Mouse (Mus musculus): Measurements from ENCODE around the gene Taar7b.

Taar7b gene

DNA sequence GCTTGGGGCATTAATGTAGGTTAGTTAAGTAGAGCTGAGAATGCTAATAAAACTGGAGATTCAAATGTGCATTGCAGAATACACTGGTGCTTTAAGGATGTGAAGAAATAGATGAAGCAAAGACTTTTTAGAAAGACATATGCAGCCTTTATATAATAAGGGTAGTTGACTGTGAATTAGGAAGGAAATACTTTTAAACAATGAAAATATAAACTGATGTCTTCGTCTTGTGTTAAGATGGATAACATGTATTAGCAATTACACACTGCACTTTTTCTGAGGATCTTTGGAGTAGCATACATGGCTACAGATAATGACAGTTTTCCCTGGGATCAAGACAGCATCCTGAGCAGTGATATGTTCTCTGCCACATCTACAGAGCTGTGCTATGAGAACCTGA is at the start of gene Taar7b:
Taar7b (plus strand) TSS at position 301 of the 400 bp plus-strand sequence.
- DNase-seq (ENCODE audit: low read depth, low spot score) = no peak

- no peak for DNase-seq (ENCODE audit: low read depth, low spot score)
Measured at GRCm38 (mm10) chr10:23951714-23952113, 48.0 kb upstream of the Taar7b start.

DNA sequence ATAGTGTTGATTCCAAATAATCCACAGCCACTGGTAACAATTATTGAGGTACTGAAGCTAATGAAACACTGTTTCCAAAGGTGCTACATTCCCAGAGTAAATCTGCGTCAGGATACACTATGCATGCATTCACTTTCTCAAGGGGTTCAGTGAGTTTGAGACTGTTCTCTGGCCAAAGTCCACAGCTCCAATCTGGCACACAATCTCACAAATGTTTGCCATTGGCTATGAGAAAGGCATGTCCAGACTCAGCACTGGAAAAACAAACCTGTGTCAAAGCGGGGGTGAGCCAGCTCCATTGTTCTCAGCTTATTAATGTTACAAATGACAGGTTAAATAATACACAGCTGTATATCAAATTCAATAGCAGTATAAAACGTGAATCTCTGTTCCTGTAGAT is 40.7 kb upstream of the Taar7b start:
- no peak for DNase-seq (ENCODE audit: low read depth, low spot score)

GRCm38 (mm10) chr10:23960444-23960915 is 39.3 kb upstream of the Taar7b start, which contains the start of gene Taar4:
Gene Taar4 (plus strand): TSS chr10:23960494.
- DNase-seq (ENCODE audit: low read depth, low spot score) = no peak

GRCm38 (mm10) chr10:23963444-23963843 is 36.3 kb upstream of the Taar7b start:
- no peak for DNase-seq (ENCODE audit: low read depth, low spot score)

DNA sequence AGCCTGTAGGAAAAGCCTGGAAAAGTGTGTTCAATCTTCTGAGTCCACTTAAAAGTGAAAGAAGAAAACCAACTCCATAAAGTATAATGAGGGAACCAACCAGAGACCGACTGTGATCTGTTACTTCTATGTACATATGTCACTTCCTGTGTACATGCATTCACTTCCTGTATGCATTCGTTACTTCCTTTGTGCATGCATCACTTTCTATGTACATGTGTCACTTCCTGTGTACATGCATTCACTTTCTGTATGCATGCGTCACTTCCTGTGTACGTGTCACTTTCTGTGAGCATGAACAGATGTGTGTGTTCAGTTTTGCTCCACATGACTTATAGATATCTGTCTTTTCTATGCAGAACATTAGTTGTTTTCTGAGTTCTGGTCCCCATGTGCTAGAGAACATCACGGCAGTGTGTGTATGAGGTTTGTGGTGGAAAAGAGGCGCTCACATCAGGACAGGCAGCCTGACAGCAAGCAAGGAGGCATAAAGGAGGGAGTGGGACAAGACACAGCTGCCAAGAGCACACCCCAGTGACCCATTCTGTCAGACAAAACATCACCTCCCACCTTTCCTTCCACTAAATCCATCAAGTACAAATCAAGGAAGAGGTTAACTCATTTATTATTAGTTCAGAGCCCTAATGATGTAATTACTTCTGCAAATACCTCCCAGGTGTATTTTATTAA is 34.7 kb upstream of the Taar7b start:
- peak; percentile 12 for DNase-seq (ENCODE audit: low read depth, low spot score)

- no peak for DNase-seq (ENCODE audit: low read depth, low spot score)
Measured at GRCm38 (mm10) chr10:23970656-23971165, 29.0 kb upstream of the Taar7b start, which contains the start of gene Taar5. Gene Taar5 (plus strand): TSS chr10:23970706.

GRCm38 (mm10) chr10:23971256-23971655 is 28.5 kb upstream of the Taar7b start:
- DNase-seq (ENCODE audit: low read depth, low spot score) = no peak

- no peak for DNase-seq (ENCODE audit: low read depth, low spot score)
Measured at GRCm38 (mm10) chr10:23977958-23978357, 21.8 kb upstream of the Taar7b start.

GRCm38 (mm10) chr10:23978901-23979705 is 20.6 kb upstream of the Taar7b start:
- DNase-seq (ENCODE audit: low read depth, low spot score) = peak; percentile 52

- no peak for DNase-seq (ENCODE audit: low read depth, low spot score)
Measured at GRCm38 (mm10) chr10:23985546-23985945, 14.2 kb upstream of the Taar7b start, which contains the start of gene Taar6. Gene Taar6 (minus strand): TSS chr10:23985646.

- no peak for DNase-seq (ENCODE audit: low read depth, low spot score)
Measured at GRCm38 (mm10) chr10:23986419-23986818, 13.3 kb upstream of the Taar7b start.

DNA sequence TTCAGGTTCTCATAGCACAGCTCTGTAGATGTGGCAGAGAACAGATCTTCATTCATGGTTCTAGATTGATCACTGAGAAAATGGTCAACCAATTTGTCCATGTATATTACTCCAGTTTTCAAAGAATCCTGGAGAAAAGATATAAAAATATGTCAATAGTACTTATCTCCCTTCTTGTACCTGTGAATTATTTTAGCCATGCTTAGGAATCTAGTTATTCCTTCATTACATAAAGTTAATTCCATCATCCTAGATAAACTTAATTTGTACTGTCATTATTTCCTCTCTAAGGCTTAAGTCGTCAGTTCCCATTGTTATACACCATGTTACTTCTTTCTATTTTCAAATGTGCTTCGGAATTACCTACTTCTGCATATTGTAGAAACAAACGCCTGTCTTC is 6.4 kb upstream of the Taar7b start, which contains the start of gene Taar7a:
Taar7a (minus strand) TSS at position 101 of the 400 bp plus-strand sequence.
- DNase-seq (ENCODE audit: low read depth, low spot score) = no peak

DNA sequence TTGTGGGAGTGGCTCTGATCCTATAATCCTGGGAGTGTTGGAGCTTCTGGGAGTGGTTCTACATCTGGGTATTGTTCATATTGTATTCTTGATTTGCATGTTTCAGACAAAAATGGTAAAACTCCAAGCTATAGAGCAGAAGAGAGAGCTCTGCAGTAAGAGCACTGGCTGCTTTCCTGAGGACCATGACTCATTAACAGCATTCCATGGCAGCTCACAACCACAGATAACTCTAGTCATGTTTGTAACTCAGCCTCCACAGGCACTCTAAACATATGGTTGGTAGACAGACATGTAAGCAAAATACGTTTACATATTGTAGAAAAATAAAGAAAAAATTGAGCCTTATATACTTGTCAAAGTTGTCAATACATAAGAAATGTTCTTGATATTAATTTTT is 6.7 kb downstream of the Taar7b start:
- DNase-seq (ENCODE audit: low read depth, low spot score) = peak; percentile 61

DNA sequence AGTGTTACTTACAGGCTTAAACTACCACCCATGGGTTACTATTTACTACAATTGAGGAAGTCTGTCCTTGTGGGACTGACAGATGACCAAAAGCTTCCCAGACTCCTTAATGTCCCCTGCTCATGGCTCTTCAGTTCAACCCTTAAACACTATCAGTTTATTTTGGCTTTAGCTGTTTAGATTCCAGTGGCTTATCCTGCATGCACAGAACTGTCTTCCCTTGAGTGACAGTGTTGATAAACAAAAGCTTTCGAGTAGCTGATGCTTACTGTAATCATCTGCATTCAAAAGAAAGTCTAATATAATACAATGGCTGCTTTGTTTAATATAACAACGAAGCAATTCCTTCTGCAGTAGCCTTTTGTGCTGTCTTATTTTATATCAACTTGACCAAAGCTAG is 7.3 kb downstream of the Taar7b start:
- no peak for DNase-seq (ENCODE audit: low read depth, low spot score)

DNA sequence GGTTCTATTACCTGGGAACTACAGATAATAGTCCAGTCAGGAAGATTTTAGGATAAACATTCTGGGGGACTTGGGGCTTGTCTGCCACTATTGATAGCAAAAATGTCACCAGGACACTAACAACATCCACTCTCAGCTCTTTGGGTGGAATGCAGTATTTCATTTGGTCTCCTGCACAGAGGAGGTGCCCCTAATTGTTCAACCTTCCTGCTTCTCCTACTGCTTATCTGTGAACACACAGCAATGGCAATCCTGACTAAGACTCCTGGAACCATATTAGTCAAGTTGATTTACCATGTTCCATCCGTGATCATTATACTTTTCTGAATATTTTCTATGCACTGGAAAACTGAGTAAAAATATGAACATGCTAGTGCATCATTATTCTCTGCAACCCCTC is 8.4 kb downstream of the Taar7b start:
- DNase-seq (ENCODE audit: low read depth, low spot score) = no peak

- DNase-seq (ENCODE audit: low read depth, low spot score) = no peak
Measured at GRCm38 (mm10) chr10:24026922-24027321, 27.2 kb downstream of the Taar7b start, which contains the start of gene Taar7d. Gene Taar7d (plus strand): TSS chr10:24027222.

DNA sequence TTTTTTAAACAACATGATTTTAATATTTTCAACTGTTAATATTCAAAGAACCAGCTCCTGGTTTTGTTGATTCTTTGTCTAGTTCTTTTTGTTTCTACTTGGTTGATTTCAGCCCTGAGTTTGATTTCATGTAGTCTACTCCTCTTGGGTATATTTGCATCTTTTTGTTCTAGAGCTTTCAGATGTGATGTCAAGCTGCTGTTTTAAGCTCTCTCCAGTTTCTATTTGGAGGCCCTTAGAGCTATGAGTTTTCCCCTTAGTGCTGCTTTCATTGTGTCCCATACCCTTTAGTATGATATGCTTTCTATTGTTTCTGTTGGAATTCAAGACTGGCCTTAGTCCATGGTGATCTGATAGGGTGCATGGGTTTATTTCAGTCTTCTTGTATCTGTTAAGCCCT is 31.6 kb downstream of the Taar7b start:
- no peak for DNase-seq (ENCODE audit: low read depth, low spot score)

GRCm38 (mm10) chr10:24037314-24037713 is 37.6 kb downstream of the Taar7b start, which contains the start of gene Taar7e:
Gene Taar7e (plus strand): TSS chr10:24037614.
- DNase-seq (ENCODE audit: low read depth, low spot score) = no peak

DNA sequence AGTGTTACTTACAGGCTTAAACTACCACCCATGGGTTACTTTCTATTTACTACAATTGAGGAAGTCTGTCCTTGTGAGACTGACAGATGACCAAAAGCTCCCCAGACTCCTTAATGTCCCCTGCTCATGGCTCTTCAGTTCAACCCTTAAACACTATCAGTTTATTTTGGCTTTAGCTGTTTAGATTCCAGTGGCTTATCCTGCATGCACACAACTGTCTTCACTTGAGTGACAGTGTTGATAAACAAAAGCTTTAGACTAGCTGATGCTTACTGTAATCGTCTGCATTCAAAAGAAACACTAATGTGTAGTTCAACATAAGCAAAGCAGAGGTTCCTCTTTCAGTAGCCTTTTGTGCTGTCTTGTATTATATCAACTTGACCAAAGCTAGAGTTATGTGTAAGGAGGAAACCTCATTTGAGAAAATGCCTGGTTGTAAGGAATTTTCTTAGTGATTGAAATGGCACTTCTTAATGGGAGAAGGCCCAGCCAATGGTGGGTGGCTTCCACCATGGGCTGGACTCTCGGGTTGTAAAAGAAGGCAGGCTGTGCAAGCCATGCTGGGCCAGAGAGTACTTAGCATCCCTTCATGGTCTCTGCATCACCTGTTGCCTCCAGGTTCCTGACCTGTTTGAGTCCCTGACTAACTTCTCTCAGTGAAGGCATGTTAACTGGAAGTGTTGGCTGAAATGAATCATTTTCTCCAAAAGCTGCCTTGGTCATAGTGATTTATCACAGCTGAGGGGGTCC is 40.6 kb downstream of the Taar7b start:
- no peak for DNase-seq (ENCODE audit: low read depth, low spot score)

DNA sequence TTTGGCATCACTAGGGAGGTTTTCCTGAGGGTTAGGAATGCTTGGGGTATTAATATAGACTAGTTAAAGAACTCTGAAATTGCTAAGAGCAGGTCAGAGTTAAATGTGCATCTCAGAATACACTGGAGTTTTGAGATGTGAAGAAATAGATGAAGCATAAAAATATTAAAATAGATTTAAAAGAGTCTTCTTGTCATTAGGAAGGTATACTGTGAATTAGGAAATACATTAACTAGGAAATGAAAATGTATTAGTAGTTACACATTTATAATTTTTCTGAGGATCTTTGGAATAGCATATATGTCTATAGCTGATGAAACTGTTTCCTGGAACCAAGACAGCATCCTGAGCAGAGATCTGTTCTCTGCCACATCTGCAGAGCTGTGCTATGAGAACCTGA is 49.5 kb downstream of the Taar7b start, which contains the start of gene Taar7f:
Taar7f (plus strand) TSS at position 301 of the 400 bp plus-strand sequence.
- DNase-seq (ENCODE audit: low read depth, low spot score) = no peak

All from 3T3-L1 (cell line).